Mouse (Mus musculus): ENCODE measurements around the gene BC067074. TPM values are rescaled to one million over a fixed set of nuclear protein-coding genes. Genes with fewer than 3 reads are reported as not detected.
"Not testable (repeated sequence)": the region's sequence is repeated elsewhere in the genome, so short reads cannot be mapped to it uniquely, and the experiment has no call there.

BC067074 gene
- polyA plus RNA-seq, 1 experiment from 2014 or later, result 1.7 TPM

DNA sequence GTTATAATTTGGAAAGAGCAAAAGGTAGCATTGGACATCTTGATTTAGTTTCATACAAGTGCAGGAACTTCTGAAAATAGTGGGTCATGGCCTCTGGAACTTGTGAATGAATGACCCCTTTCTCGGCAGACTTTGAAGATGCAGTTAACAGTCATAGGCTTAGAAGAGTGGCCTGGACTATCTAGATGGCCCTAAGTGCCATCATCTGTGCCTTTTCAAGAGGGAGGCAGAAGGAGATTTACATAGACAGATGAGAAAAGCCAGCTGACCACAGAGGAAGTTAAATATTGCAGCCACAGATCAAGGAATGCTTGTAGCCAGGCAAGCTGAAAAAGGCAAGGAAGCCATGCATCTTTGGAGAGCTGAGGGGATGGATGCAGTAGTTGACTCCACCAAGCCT lies 66.7 kb downstream of the BC067074 start:
- Histone ChIP-seq H3K27ac (no peak overlapping the region), H3K36me3 (no peaks in the 10 kb centered on the region), H3K27me3 (replicated peaks) (no peaks in the 10 kb centered on the region), H3K9ac (no peak overlapping the region), H3K4me2 (replicated peaks) (no peak overlapping the region), H3K9me3 (no peaks in the 10 kb centered on the region), H3K4me3 (no peak overlapping the region), H3K4me1 (peaks cover 7% of the 10 kb centered on the region; the same call in 1 of the 2 replicates)
- WGBS, result 75% methylated on average over 1 of the region's 1 CpGs
- ATAC-seq (ENCODE audit: low FRiP score, low read depth), result no peak

DNA sequence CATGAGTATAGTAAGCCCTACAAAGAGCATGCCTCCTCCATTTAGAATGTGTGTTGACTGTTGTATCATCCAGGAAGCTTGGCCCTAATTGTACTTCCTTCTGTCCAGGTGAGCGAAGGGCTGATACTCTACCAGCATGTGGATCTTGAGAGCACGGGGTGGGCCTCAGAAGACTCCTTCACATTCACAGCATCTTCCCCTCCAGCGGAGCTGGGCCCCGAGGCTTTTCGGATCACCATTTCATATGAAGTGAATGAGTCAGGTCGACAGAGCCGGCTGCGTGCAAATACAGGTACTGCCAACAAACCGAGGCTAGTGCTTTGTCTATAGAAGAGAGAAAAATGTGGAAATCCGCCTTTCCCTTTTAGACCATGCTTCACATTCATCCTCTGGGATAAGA lies 73.0 kb downstream of the BC067074 start:
- Histone ChIP-seq H3K27ac (no peak overlapping the region), H3K4me2 (replicated peaks) (no peak overlapping the region), H3K4me3 (no peak overlapping the region), H3K36me3 (no peaks in the 10 kb centered on the region), H3K4me1 (no peaks in the 10 kb centered on the region), H3K27me3 (replicated peaks) (no peaks in the 10 kb centered on the region), H3K9me3 (no peaks in the 10 kb centered on the region), H3K9ac (no peak overlapping the region)
- 91% methylated on average over 10 of the region's 10 CpGs for WGBS
- no peak for ATAC-seq (ENCODE audit: low FRiP score, low read depth)

DNA sequence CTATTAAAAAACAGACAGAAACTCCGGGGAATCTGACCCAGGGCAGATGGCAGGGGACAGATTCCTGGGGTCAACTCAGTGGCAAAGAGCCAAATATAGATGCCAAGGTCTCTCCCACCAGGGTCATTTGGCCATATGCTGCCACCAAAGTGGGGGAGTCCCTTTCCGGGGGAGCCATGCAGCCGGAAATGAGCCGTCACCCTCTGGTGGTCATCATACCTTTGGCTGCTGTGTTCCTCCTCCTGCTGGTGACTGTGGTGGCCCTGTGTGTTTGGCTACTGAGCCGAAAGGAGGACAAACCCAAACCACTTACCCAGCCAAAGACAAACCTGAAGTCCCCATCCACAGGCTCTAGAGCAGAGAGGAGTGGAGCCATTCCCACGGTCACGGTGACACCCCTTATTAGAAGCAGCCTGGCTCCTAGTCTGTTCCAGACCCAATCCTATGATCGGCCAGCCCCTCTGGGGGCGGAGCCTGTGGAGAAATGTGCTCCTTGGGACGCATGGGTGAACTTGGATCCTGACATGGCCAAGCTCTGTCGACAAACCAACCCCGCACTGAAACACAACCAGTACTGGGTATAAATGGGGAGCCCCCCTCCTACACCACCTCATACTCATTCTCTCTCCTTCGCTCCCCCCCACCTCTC lies 76.1 kb downstream of the BC067074 start:
- ATAC-seq (ENCODE audit: low FRiP score, low read depth), result no peak
- no peak overlapping the region for H3K9ac ChIP-seq
- H3K4me1 ChIP-seq, result no peaks in the 10 kb centered on the region
- no peak overlapping the region for H3K4me2 ChIP-seq (replicated peaks)
- H3K27ac ChIP-seq, result no peak overlapping the region
- WGBS, result 77% methylated on average over 13 of the region's 13 CpGs
- H3K4me3 ChIP-seq, result no peak overlapping the region
- H3K27me3 ChIP-seq (replicated peaks), result no peaks in the 10 kb centered on the region
- no peaks in the 10 kb centered on the region for H3K36me3 ChIP-seq
- no peaks in the 10 kb centered on the region for H3K9me3 ChIP-seq

DNA sequence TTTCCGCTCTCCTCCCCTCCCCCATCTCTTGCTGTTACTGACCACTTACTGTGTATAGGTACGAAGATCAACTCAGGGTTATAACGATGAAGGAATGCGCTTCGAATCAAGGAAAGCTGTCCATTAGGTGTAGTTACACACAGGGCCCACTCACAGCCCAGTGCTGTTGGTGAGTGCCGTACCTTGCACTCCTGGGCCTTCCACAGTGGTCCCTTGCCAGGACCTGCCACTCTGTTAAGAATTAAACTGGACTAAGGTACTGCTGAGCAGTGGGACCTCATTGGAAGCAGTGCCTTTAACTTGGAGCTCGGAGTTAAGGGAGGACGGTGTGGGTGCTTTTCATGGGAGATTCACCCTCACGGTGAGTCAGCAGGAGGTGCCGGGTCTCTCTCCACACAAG lies 76.7 kb downstream of the BC067074 start:
- no peaks in the 10 kb centered on the region for H3K4me1 ChIP-seq
- 90% methylated on average over 10 of the region's 10 CpGs for WGBS
- H3K9me3 ChIP-seq, result no peaks in the 10 kb centered on the region
- H3K4me3 ChIP-seq, result no peak overlapping the region
- no peak for ATAC-seq (ENCODE audit: low FRiP score, low read depth)
- H3K4me2 ChIP-seq (replicated peaks), result no peak overlapping the region
- H3K36me3 ChIP-seq, result no peaks in the 10 kb centered on the region
- H3K27me3 ChIP-seq (replicated peaks), result no peaks in the 10 kb centered on the region
- no peak overlapping the region for H3K27ac ChIP-seq
- H3K9ac ChIP-seq, result no peak overlapping the region

DNA sequence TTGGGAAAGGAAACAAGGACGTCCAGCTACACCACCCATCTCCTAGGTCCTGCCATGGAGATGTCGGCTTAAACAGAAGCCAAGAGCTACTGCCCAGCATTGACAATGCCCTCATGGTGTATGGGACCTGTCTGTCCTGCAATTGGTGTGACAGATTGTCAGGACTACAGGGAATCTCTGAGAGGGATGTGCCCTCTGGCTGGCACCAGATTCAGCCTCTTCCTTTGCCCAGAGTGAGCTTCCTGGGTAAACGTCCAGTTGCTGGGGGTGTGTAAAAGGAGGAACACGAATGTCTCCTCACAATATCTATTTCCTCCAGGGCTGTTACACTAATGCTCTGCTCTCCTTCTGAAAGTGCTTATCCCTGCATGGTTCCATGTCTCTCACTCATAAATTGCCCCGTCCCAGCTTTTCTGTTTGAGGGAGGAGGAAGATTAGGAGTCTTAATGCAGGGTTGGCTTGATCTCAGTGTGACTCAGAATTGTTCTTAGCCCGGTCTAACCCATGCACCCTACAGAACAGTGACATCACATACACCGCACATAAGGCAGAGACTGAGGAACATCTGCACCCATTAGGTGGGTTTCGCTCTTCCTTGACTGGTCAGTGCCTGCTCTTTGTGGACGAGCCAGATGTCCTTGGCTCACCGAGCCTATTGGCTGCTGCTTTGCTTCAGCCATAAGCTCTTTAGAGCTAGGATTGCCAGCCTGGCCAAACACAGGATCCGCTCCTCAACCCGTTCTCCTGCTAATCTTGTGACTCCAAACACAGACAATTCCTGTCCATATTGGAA lies 80.5 kb downstream of the BC067074 start:
- no peak overlapping the region for H3K4me2 ChIP-seq (replicated peaks)
- H3K36me3 ChIP-seq, result no peaks in the 10 kb centered on the region
- 82% methylated on average over 12 of the region's 12 CpGs for WGBS
- no peak overlapping the region for H3K9ac ChIP-seq
- H3K27ac ChIP-seq, result no peak overlapping the region
- H3K9me3 ChIP-seq, result no peaks in the 10 kb centered on the region
- no peaks in the 10 kb centered on the region for H3K4me1 ChIP-seq
- ATAC-seq (ENCODE audit: low FRiP score, low read depth), result no peak
- H3K4me3 ChIP-seq, result no peak overlapping the region
- no peaks in the 10 kb centered on the region for H3K27me3 ChIP-seq (replicated peaks)

DNA sequence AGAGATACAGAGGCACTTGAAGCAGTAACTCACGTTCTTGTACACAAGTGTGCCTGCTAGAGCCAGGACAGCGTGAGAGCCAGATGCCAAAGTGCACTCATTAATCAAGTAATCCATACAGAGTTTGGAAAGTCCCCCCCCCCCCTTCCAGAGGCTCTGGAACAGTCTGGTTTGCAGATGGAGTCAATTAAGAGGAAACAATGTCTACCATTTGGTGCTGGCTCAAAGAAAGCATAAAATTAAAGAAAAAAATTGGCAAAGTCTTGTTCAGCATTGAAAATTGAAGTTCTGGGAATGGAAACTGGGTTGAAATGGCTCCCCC lies 81.1 kb downstream of the BC067074 start:
- no peaks in the 10 kb centered on the region for H3K27me3 ChIP-seq (replicated peaks)
- no peak overlapping the region for H3K4me2 ChIP-seq (replicated peaks)
- no peak overlapping the region for H3K4me3 ChIP-seq
- no peaks in the 10 kb centered on the region for H3K4me1 ChIP-seq
- H3K27ac ChIP-seq, result no peak overlapping the region
- no peak overlapping the region for H3K9ac ChIP-seq
- H3K36me3 ChIP-seq, result no peaks in the 10 kb centered on the region
- no peaks in the 10 kb centered on the region for H3K9me3 ChIP-seq
- 51% methylated on average over 2 of the region's 2 CpGs for WGBS
- ATAC-seq (ENCODE audit: low FRiP score, low read depth), result no peak

DNA sequence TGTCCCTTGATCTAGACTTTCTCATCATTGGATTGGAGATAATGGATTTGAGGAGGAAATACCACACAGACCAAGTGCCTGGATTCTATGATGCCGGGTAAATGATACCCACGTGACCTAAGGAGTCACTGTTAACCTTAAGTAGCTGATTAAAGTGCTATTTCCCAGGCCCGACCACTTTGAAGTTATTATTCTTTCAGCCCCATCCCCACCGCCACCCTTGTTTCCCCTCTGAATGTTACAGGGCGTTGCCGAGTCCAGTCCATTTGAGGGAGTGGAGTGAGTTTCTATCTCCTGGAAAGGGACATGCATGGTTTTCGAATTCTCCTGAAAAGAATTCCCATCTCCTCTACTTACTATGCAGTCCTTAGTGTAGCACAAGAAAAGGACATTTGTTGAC lies 84.7 kb downstream of the BC067074 start:
- no peak overlapping the region for H3K4me2 ChIP-seq (replicated peaks)
- no peak overlapping the region for H3K27ac ChIP-seq
- H3K36me3 ChIP-seq, result no peaks in the 10 kb centered on the region
- H3K27me3 ChIP-seq (replicated peaks), result no peaks in the 10 kb centered on the region
- H3K4me1 ChIP-seq, result no peaks in the 10 kb centered on the region
- H3K9me3 ChIP-seq, result no peaks in the 10 kb centered on the region
- H3K4me3 ChIP-seq, result no peak overlapping the region
- ATAC-seq (ENCODE audit: low FRiP score, low read depth), result no peak
- H3K9ac ChIP-seq, result no peak overlapping the region
- 87% methylated on average over 7 of the region's 7 CpGs for WGBS

DNA sequence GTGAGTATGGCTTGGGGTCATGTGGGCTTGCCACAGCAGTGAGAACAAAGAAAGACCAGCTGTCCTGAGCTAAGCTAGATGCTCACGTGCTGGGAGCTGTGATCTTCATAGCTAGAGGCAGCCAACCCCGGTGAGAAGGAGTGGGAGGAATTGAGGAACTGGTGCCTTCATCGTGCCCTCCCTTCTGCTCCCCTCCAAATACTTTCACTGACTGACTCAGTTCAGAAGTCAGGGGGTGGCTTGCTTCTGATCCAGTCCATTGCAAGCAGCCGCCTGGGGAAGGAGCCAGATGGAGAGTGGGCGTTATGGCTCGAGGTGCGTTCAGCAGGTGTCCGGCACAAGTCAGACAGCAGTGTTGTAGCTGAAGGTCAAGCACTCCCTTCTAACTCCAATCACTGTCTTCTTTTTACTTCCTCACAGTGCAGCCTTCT lies 86.0 kb downstream of the BC067074 start:
- Histone ChIP-seq H3K4me1 (no peaks in the 10 kb centered on the region), H3K36me3 (no peaks in the 10 kb centered on the region), H3K27ac (no peak overlapping the region), H3K27me3 (replicated peaks) (no peaks in the 10 kb centered on the region), H3K9me3 (no peaks in the 10 kb centered on the region), H3K4me2 (replicated peaks) (no peak overlapping the region), H3K4me3 (no peak overlapping the region), H3K9ac (no peak overlapping the region)
- 74% methylated on average over 8 of the region's 8 CpGs for WGBS
- no peak for ATAC-seq (ENCODE audit: low FRiP score, low read depth)

DNA sequence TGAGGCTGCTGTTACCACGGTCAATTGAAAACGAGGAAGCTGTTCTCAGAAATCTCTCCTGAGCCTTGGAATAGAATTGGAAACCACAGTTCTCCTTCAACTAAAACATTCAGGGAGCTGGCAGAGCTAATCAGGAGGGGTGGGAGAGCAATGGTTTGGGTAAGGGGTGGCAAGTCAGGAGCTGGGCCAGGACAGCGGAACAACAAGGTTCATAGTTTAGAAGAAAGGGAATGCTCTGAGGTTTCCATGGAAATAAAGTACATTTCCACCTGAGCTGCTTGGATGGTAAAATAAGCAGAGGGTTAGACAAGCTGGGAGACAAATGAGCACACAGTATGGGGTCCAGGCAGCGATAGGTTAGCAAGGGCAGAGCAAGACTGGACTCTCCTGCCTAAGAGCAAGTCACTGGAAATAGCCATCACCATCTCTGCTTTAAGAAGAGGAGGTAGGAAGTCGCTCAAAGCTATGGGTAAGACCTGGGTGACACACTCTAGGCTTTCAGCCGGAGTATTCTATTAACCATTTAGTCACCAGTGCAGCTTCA lies 86.9 kb downstream of the BC067074 start:
- no peak overlapping the region for H3K27ac ChIP-seq
- 47% methylated on average over 6 of the region's 6 CpGs for whole genome bisulfite sequencing
- no peak for ATAC-seq (ENCODE audit: low FRiP score, low read depth)

DNA sequence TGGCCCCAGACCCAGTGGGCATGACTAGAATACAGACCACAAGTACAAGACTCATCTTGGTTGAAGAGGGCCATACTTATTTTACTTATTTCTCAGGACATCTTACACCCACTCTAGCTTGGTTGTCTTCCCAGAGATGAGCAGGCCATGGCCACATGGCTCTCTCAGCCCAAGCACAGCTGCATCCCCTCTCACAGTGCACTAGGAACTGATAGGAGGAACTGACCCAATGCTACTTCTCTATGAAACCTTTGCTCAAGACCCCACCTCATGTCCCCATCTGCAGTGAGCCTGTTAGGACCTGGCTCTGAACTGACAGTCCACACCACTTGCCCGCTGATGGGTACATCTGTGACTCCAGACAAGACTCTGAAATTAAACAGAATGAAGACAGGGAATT lies 88.8 kb downstream of the BC067074 start:
- H3K27ac ChIP-seq, result no peak overlapping the region
- WGBS, result 97% methylated on average over 1 of the region's 1 CpGs
- no peaks in the 10 kb centered on the region for H3K36me3 ChIP-seq
- no peaks in the 10 kb centered on the region for H3K27me3 ChIP-seq (replicated peaks)
- no peak overlapping the region for H3K4me2 ChIP-seq (replicated peaks)
- no peak overlapping the region for H3K9ac ChIP-seq
- H3K4me1 ChIP-seq, result no peaks in the 10 kb centered on the region
- no peaks in the 10 kb centered on the region for H3K9me3 ChIP-seq
- no peak overlapping the region for H3K4me3 ChIP-seq
- no peak for ATAC-seq (ENCODE audit: low FRiP score, low read depth)

More for the DNA sequence above, 86.9 kb downstream of the BC067074 start:
- Histone ChIP-seq H3K4me3 (no peak overlapping the region), H3K9ac (no peak overlapping the region), H3K4me2 (replicated peaks) (no peak overlapping the region), H3K36me3 (no peaks in the 10 kb centered on the region), H3K4me1 (no peaks in the 10 kb centered on the region), H3K9me3 (no peaks in the 10 kb centered on the region), H3K27me3 (replicated peaks) (no peaks in the 10 kb centered on the region)

DNA sequence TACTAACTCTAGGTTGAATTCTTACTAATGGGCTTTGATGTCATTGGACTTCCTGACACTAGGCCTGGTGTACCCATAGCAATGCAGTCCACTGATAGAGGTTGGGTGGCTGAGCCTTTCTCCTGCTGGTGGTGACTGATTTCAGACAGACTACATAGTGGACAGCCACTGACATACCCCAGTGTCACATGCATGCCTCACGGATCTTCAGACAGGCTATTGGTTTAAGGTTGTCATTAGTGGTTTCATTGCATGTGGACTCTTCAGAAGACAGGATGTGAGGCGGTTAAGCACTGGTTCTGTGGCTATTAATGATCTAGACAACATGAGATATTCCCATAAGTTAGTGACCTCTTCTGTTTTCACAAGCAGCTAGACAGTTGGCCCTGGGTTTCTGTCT lies 89.2 kb downstream of the BC067074 start:
- no peaks in the 10 kb centered on the region for H3K9me3 ChIP-seq
- H3K27ac ChIP-seq, result no peak overlapping the region
- no peaks in the 10 kb centered on the region for H3K27me3 ChIP-seq (replicated peaks)
- H3K4me2 ChIP-seq (replicated peaks), result no peak overlapping the region
- no peak for ATAC-seq (ENCODE audit: low FRiP score, low read depth)
- 89% methylated on average over 2 of the region's 2 CpGs for WGBS
- no peak overlapping the region for H3K4me3 ChIP-seq
- no peaks in the 10 kb centered on the region for H3K36me3 ChIP-seq
- H3K4me1 ChIP-seq, result no peaks in the 10 kb centered on the region
- no peak overlapping the region for H3K9ac ChIP-seq

DNA sequence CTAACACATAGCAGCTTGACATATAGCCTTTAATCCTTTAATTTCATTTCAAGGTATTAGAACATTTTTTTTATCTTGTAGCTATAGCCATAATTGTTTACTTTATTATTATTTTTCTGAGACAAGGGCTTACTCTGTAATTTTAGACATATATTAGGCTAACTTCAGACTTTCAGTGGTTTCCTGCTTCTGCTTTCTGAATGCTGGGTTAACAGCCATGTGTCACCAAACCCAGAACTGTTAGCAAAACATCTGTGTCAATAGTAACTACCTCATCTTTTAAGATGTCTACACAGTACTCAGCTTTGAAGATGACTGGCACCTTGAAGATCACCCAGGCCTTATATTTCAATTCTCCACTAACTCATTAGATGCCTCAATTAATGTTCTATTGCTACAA lies 89.8 kb downstream of the BC067074 start:
- not testable (repeated sequence) for H3K9me3 ChIP-seq; H3K4me3 ChIP-seq; H3K4me1 ChIP-seq; ATAC-seq (ENCODE audit: low FRiP score, low read depth); H3K27me3 ChIP-seq (replicated peaks); H3K27ac ChIP-seq; H3K9ac ChIP-seq; H3K36me3 ChIP-seq; H3K4me2 ChIP-seq (replicated peaks)

DNA sequence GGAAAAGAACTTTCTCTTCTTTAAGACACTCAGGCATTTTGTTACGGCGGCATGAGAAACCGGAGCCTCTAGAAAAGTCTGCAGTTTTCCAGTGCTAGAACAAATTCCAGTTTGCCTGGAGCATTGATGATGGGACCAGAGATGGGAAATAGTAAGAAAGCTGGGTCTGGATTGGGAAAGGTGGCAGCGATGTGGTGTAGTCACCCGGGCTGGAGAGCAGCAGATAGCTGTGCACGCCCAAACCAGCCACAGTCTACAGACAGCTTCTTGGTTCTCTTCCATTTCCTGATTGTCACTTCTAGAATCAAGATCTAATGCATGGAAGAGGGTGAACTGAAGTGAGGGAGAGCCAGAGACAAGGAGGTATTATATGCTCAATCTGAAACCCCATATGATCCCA lies 100.4 kb downstream of the BC067074 start:
- no peak for ATAC-seq (ENCODE audit: low FRiP score, low read depth)
- Histone ChIP-seq H3K4me3 (no peak overlapping the region), H3K4me1 (no peaks in the 10 kb centered on the region), H3K27me3 (replicated peaks) (no peaks in the 10 kb centered on the region), H3K9me3 (no peaks in the 10 kb centered on the region), H3K4me2 (replicated peaks) (no peak overlapping the region), H3K36me3 (no peaks in the 10 kb centered on the region), H3K9ac (no peak overlapping the region), H3K27ac (no peak overlapping the region)
- WGBS, result 96% methylated on average over 6 of the region's 6 CpGs

Data from neural tube, embryonic 12.5 days (tissue).